Mouse (Mus musculus): ENCODE measurements at regions not wholly inside any gene's neighbourhood (a gene's known extent, or its start where the extent isn't known, plus 50 kb on each side); places are given as distances from the start of the nearest gene placed in this dataset.

- Histone ChIP-seq H3K27me3 (ENCODE audit: control insufficient read depth, insufficient read depth, low read length) (no peaks in the 10 kb centered on the region), H3K4me3 (ENCODE audit: low read depth, low read length) (no peak overlapping the region), H3K36me3 (ENCODE audit: control insufficient read depth, insufficient read depth, low read length) (no peaks in the 10 kb centered on the region), H3K27ac (ENCODE audit: insufficient read depth, low read depth, low read length) (no peak overlapping the region), H3K4me1 (ENCODE audit: control insufficient read depth, insufficient read depth, insufficient read length, low read length) (no peaks in the 10 kb centered on the region)
- 74% methylated on average over 19 of the region's 19 CpGs for WGBS
- TF ChIP-seq POLR2A (IDR thresholded peaks at IDR 0.05; ENCODE audit: low read depth, low read length) (no peak), CTCF (IDR thresholded peaks at IDR 0.05; ENCODE audit: extremely low read depth, insufficient read length, insufficient replicate concordance, low read depth, low read length) (no peak)
Measured at GRCm38 (mm10) chr5:77532261-77533015, 124.6 kb upstream of the Igfbp7 start.

DNA sequence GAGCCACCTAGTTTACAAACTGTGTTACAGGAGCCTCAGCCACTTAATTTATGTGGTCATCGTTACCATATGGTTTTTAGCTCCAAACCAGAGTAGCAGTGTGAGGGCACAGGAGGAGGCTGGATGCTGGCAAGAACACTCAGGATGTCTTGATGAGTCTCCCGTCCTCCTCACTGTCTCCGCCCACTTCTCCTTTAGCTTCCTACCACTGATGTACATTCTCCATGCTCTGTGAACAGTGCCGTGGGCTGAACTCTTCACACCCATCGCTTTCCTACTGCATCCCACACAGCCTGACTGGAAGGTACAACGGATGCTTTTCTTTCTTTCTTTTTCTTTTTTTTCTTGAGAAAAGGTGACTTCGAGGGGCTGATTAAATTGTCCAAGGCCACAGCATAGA, 122.5 kb upstream of the Igfbp7 start:
- H3K4me1 ChIP-seq (ENCODE audit: control insufficient read depth, insufficient read depth, insufficient read length, low read length), result no peaks in the 10 kb centered on the region
- no peak overlapping the region for H3K4me3 ChIP-seq (ENCODE audit: low read depth, low read length)
- no peaks in the 10 kb centered on the region for H3K36me3 ChIP-seq (ENCODE audit: control insufficient read depth, insufficient read depth, low read length)
- WGBS, result 78% methylated on average over 7 of the region's 7 CpGs
- H3K27ac ChIP-seq (ENCODE audit: insufficient read depth, low read depth, low read length), result no peak overlapping the region
- no peaks in the 10 kb centered on the region for H3K27me3 ChIP-seq (ENCODE audit: control insufficient read depth, insufficient read depth, low read length)
- TF ChIP-seq CTCF (IDR thresholded peaks at IDR 0.05; ENCODE audit: extremely low read depth, insufficient read length, insufficient replicate concordance, low read depth, low read length) (no peak), POLR2A (IDR thresholded peaks at IDR 0.05; ENCODE audit: low read depth, low read length) (no peak)

- Histone ChIP-seq H3K27ac (ENCODE audit: insufficient read depth, low read depth, low read length) (no peak overlapping the region), H3K4me1 (ENCODE audit: control insufficient read depth, insufficient read depth, insufficient read length, low read length) (no peaks in the 10 kb centered on the region), H3K27me3 (ENCODE audit: control insufficient read depth, insufficient read depth, low read length) (no peaks in the 10 kb centered on the region), H3K4me3 (ENCODE audit: low read depth, low read length) (no peak overlapping the region), H3K36me3 (ENCODE audit: control insufficient read depth, insufficient read depth, low read length) (no peaks in the 10 kb centered on the region)
- TF ChIP-seq POLR2A (IDR thresholded peaks at IDR 0.05; ENCODE audit: low read depth, low read length) (no peak), CTCF (IDR thresholded peaks at IDR 0.05; ENCODE audit: extremely low read depth, insufficient read length, insufficient replicate concordance, low read depth, low read length) (no peak)
- 62% methylated on average over 4 of the region's 4 CpGs for WGBS
Measured at GRCm38 (mm10) chr5:77517252-77517651, 109.4 kb upstream of the Igfbp7 start.

GRCm38 (mm10) chr5:77515448-77515847, 107.6 kb upstream of the Igfbp7 start:
- Histone ChIP-seq H3K4me1 (ENCODE audit: control insufficient read depth, insufficient read depth, insufficient read length, low read length) (no peaks in the 10 kb centered on the region), H3K4me3 (ENCODE audit: low read depth, low read length) (no peak overlapping the region), H3K27me3 (ENCODE audit: control insufficient read depth, insufficient read depth, low read length) (no peaks in the 10 kb centered on the region), H3K27ac (ENCODE audit: insufficient read depth, low read depth, low read length) (no peak overlapping the region), H3K36me3 (ENCODE audit: control insufficient read depth, insufficient read depth, low read length) (no peaks in the 10 kb centered on the region)
- WGBS, result 54% methylated on average over 7 of the region's 7 CpGs
- TF ChIP-seq CTCF (IDR thresholded peaks at IDR 0.05; ENCODE audit: extremely low read depth, insufficient read length, insufficient replicate concordance, low read depth, low read length) (no peak), POLR2A (IDR thresholded peaks at IDR 0.05; ENCODE audit: low read depth, low read length) (no peak)

- no peak for TF ChIP-seq CTCF (IDR thresholded peaks at IDR 0.05; ENCODE audit: extremely low read depth, insufficient read length, insufficient replicate concordance, low read depth, low read length)
- no peak for TF ChIP-seq POLR2A (IDR thresholded peaks at IDR 0.05; ENCODE audit: low read depth, low read length)
Measured at GRCm38 (mm10) chr5:77502684-77503083, 94.8 kb upstream of the Igfbp7 start.

GRCm38 (mm10) chr5:77499949-77500460, 92.2 kb upstream of the Igfbp7 start:
- 51% methylated on average over 5 of the region's 5 CpGs for WGBS
- TF ChIP-seq POLR2A (IDR thresholded peaks at IDR 0.05; ENCODE audit: low read depth, low read length) (no peak), CTCF (IDR thresholded peaks at IDR 0.05; ENCODE audit: extremely low read depth, insufficient read length, insufficient replicate concordance, low read depth, low read length) (no peak)
- H3K27me3 ChIP-seq (ENCODE audit: control insufficient read depth, insufficient read depth, low read length), result no peaks in the 10 kb centered on the region
- no peaks in the 10 kb centered on the region for H3K4me1 ChIP-seq (ENCODE audit: control insufficient read depth, insufficient read depth, insufficient read length, low read length)
- H3K27ac ChIP-seq (ENCODE audit: insufficient read depth, low read depth, low read length), result no peak overlapping the region
- no peak overlapping the region for H3K4me3 ChIP-seq (ENCODE audit: low read depth, low read length)
- H3K36me3 ChIP-seq (ENCODE audit: control insufficient read depth, insufficient read depth, low read length), result no peaks in the 10 kb centered on the region

More at GRCm38 (mm10) chr5:77502684-77503083, 94.8 kb upstream of the Igfbp7 start:
- 50% methylated on average over 5 of the region's 5 CpGs for WGBS
- H3K36me3 ChIP-seq (ENCODE audit: control insufficient read depth, insufficient read depth, low read length), result no peaks in the 10 kb centered on the region
- H3K4me3 ChIP-seq (ENCODE audit: low read depth, low read length), result no peak overlapping the region
- H3K4me1 ChIP-seq (ENCODE audit: control insufficient read depth, insufficient read depth, insufficient read length, low read length), result no peaks in the 10 kb centered on the region
- H3K27me3 ChIP-seq (ENCODE audit: control insufficient read depth, insufficient read depth, low read length), result no peaks in the 10 kb centered on the region
- H3K27ac ChIP-seq (ENCODE audit: insufficient read depth, low read depth, low read length), result no peak overlapping the region

- Histone ChIP-seq H3K4me1 (ENCODE audit: control insufficient read depth, insufficient read depth, insufficient read length, low read length) (no peaks in the 10 kb centered on the region), H3K36me3 (ENCODE audit: control insufficient read depth, insufficient read depth, low read length) (no peaks in the 10 kb centered on the region), H3K27me3 (ENCODE audit: control insufficient read depth, insufficient read depth, low read length) (no peaks in the 10 kb centered on the region), H3K4me3 (ENCODE audit: low read depth, low read length) (no peak overlapping the region), H3K27ac (ENCODE audit: insufficient read depth, low read depth, low read length) (no peak overlapping the region)
- 62% methylated on average over 1 of the region's 1 CpGs for WGBS
- no peak for TF ChIP-seq POLR2A (IDR thresholded peaks at IDR 0.05; ENCODE audit: low read depth, low read length)
- TF ChIP-seq CTCF (IDR thresholded peaks at IDR 0.05; ENCODE audit: extremely low read depth, insufficient read length, insufficient replicate concordance, low read depth, low read length), result no peak
Measured at GRCm38 (mm10) chr5:77494601-77495000, 86.8 kb upstream of the Igfbp7 start.

Measured in small intestine, adult 2 months (tissue).